ENCODE assay signal across 9 mouse cellular contexts in genomic region chr9:50745806-50746205, GRCm38 (mm10). TPM values are rescaled to one million over a fixed set of nuclear protein-coding genes. Genes with fewer than 3 reads are reported as not detected.
DNase-seq lines count a peak whose midpoint lies in the region; ATAC-seq lines count a peak whose summit lies in the region.
"Had no signal": no experiment of that assay in that cellular context is flagged by ENCODE, and none has a peak within 500 bp of the region (broad histone marks: within the 10 kb centered on the region; RNA-seq: fewer than 3 reads in every experiment).

No protein-coding gene starts in this region.

- H3K36me3 ChIP-seq in heart, embryonic 11.5 days (ENCODE audit: control insufficient read depth, insufficient read depth, low read length) = no peaks in the 10 kb centered on the region
- no peaks in the 10 kb centered on the region for H3K36me3 ChIP-seq in embryonic facial prominence, embryonic 12.5 days
- H3K36me3 ChIP-seq in intestine, embryonic 16.5 days (ENCODE audit: control insufficient read depth, insufficient read depth, low read length) = no peaks in the 10 kb centered on the region
- no peaks in the 10 kb centered on the region for H3K36me3 ChIP-seq in midbrain, embryonic 12.5 days

- H3K27ac ChIP-seq in heart, embryonic 11.5 days (ENCODE audit: low read depth, low read length) = peak overlapping the region; percentile 80
- peak overlapping the region; percentile 54; the same call in 1 of the 2 replicates for H3K27ac ChIP-seq in embryonic facial prominence, embryonic 12.5 days
- H3K27ac ChIP-seq in intestine, embryonic 16.5 days (ENCODE audit: low read length) = peak overlapping the region; percentile 93
- no peak overlapping the region for H3K27ac ChIP-seq in midbrain, embryonic 12.5 days (replicated peaks)

- peaks cover 14% of the 10 kb centered on the region; the same call in 1 of the 2 replicates for H3K4me1 ChIP-seq in heart, embryonic 11.5 days (ENCODE audit: control insufficient read depth, insufficient read depth, low read length)
- H3K4me1 ChIP-seq in embryonic facial prominence, embryonic 12.5 days = peaks cover 13% of the 10 kb centered on the region
- H3K4me1 ChIP-seq in intestine, embryonic 16.5 days (ENCODE audit: control insufficient read depth, insufficient read depth, low read length) = no peaks in the 10 kb centered on the region
- peaks cover 8% of the 10 kb centered on the region for H3K4me1 ChIP-seq in midbrain, embryonic 12.5 days

- peak overlapping the region; percentile 81 for H3K9ac ChIP-seq in heart, embryonic 11.5 days (ENCODE audit: low read depth, low read length)
- peak overlapping the region; percentile 30; the same call in 1 of the 2 replicates for H3K9ac ChIP-seq in embryonic facial prominence, embryonic 12.5 days
- peak overlapping the region; percentile 68 for H3K9ac ChIP-seq in intestine, embryonic 16.5 days (ENCODE audit: low read depth, low read length)
- peak overlapping the region; percentile 44 for H3K9ac ChIP-seq in midbrain, embryonic 12.5 days (replicated peaks)

- 12% methylated on average over 7 of the region's 7 CpGs for WGBS in heart, embryonic 11.5 days (ENCODE audit: insufficient replicate concordance)
- WGBS in embryonic facial prominence, embryonic 12.5 days = 10% methylated on average over 7 of the region's 7 CpGs
- 11% methylated on average over 7 of the region's 7 CpGs for WGBS in intestine, embryonic 16.5 days
- 13% methylated on average over 7 of the region's 7 CpGs for WGBS in midbrain, embryonic 12.5 days

- H3K4me2 ChIP-seq in heart, embryonic 11.5 days = peak overlapping the region; percentile 80
- H3K4me2 ChIP-seq in embryonic facial prominence, embryonic 12.5 days (replicated peaks) = peak overlapping the region; percentile 57
- peak overlapping the region; percentile 55 for H3K4me2 ChIP-seq in intestine, embryonic 16.5 days (ENCODE audit: low read depth, low read length)
- H3K4me2 ChIP-seq in midbrain, embryonic 12.5 days (replicated peaks) = peak overlapping the region; percentile 57

- no peak for DNase-seq in heart, adult 18-20 months
- DNase-seq in retina, postnatal 1 day = no peak
- DNase-seq in frontal cortex, postnatal 10 days (ENCODE audit: low spot score in 2 of 2) = no peak
- DNase-seq: cerebellum, adult 11-12 months had no signal

- H3K27me3 ChIP-seq in heart, embryonic 11.5 days (ENCODE audit: control insufficient read depth, insufficient read depth, low read length) = no peaks in the 10 kb centered on the region
- H3K27me3 ChIP-seq in embryonic facial prominence, embryonic 12.5 days = peaks cover 8% of the 10 kb centered on the region; the same call in 1 of the 2 replicates
- H3K27me3 ChIP-seq in intestine, embryonic 16.5 days (replicated peaks; ENCODE audit: control insufficient read depth, insufficient read depth, low read length) = no peaks in the 10 kb centered on the region
- peaks cover 23% of the 10 kb centered on the region for H3K27me3 ChIP-seq in midbrain, embryonic 12.5 days

- H3K4me3 ChIP-seq in heart, embryonic 11.5 days (ENCODE audit: low read depth, low read length) = peak overlapping the region; percentile 53
- peak overlapping the region; percentile 35 for H3K4me3 ChIP-seq in embryonic facial prominence, embryonic 12.5 days
- H3K4me3 ChIP-seq in intestine, embryonic 16.5 days (ENCODE audit: low read length) = peak overlapping the region; percentile 58
- H3K4me3 ChIP-seq in midbrain, embryonic 12.5 days = peak overlapping the region; percentile 33

- no peaks in the 10 kb centered on the region for H3K9me3 ChIP-seq in heart, embryonic 11.5 days (replicated peaks; ENCODE audit: control insufficient read depth, low read length)
- H3K9me3 ChIP-seq in embryonic facial prominence, embryonic 12.5 days = no peaks in the 10 kb centered on the region
- H3K9me3 ChIP-seq in intestine, embryonic 16.5 days (ENCODE audit: control insufficient read depth, low read length) = no peaks in the 10 kb centered on the region
- no peaks in the 10 kb centered on the region for H3K9me3 ChIP-seq in midbrain, embryonic 12.5 days

- ATAC-seq in heart, embryonic 11.5 days (replicated peaks; ENCODE audit: insufficient number of reproducible peaks, low FRiP score, low TSS enrichment) = no peak
- ATAC-seq in embryonic facial prominence, embryonic 12.5 days (ENCODE audit: insufficient number of reproducible peaks, insufficient read depth, low FRiP score, low TSS enrichment) = no peak
- ATAC-seq in intestine, embryonic 16.5 days = peak; percentile 72
- no peak for ATAC-seq in midbrain, embryonic 12.5 days (ENCODE audit: low FRiP score, low read depth)
- ATAC-seq in inflammation-experienced regulatory T-cells, adult 6 months = no peak

RNA-seq across cellular contexts. Expression of gene 2310030G06Rik, which starts 0.5 kb away (rescaled TPM):
- polyA plus RNA-seq in heart, embryonic 11.5 days (2014; fragmentation: Nextera tagmentation; extraction: Ambion mirVana) = 7.7 and 9.4 TPM in 2 replicates
- total RNA-seq in heart, adult 18-20 months (2021) = 1 to 10 TPM; 2.2 to 2.6 TPM
- 4.5 and 4.6 TPM in 2 replicates for polyA plus RNA-seq in embryonic facial prominence, embryonic 12.5 days (2016; fragmentation: Nextera tagmentation; extraction: Ambion mirVana)
- 21.3 and 23.5 TPM in 2 replicates for polyA plus RNA-seq in intestine, embryonic 16.5 days (2015; fragmentation: Nextera tagmentation; extraction: Ambion mirVana)
- polyA plus RNA-seq in midbrain, embryonic 12.5 days (2016; fragmentation: Nextera tagmentation; extraction: Ambion mirVana) = 0.42 and 0.56 TPM in 2 replicates
- not detected for polyA plus RNA-seq in inflammation-experienced regulatory T-cells, adult 6 months (2017; shearing (Covaris generic))

RNA-seq across cellular contexts. Expression of gene Cryab, which starts 5.3 kb away (rescaled TPM):
- 841 and 878 TPM in 2 replicates for polyA plus RNA-seq in heart, embryonic 11.5 days (2014; fragmentation: Nextera tagmentation; extraction: Ambion mirVana)
- total RNA-seq in heart, adult 18-20 months (2021) = 1,000 to 10,000 TPM; 3,376 to 3,486 TPM
- polyA plus RNA-seq in embryonic facial prominence, embryonic 12.5 days (2016; fragmentation: Nextera tagmentation; extraction: Ambion mirVana) = 25.4 and 36.0 TPM in 2 replicates
- polyA plus RNA-seq in intestine, embryonic 16.5 days (2015; fragmentation: Nextera tagmentation; extraction: Ambion mirVana) = 62.8 and 63.6 TPM in 2 replicates
- polyA plus RNA-seq in midbrain, embryonic 12.5 days (2016; fragmentation: Nextera tagmentation; extraction: Ambion mirVana) = 6.0 and 7.5 TPM in 2 replicates
- polyA plus RNA-seq in inflammation-experienced regulatory T-cells, adult 6 months (2017; shearing (Covaris generic)) = 1 to 10 TPM in 2 of 3 experiments, not detected in 1; 1.7 to 1.9 TPM

RNA-seq across cellular contexts. Expression of gene Hspb2, which starts 6.3 kb away (rescaled TPM):
- 319 and 338 TPM in 2 replicates for polyA plus RNA-seq in heart, embryonic 11.5 days (2014; fragmentation: Nextera tagmentation; extraction: Ambion mirVana)
- total RNA-seq in heart, adult 18-20 months (2021) = 100 to 1,000 TPM; 136 to 143 TPM
- 8.5 and 10.1 TPM in 2 replicates for polyA plus RNA-seq in embryonic facial prominence, embryonic 12.5 days (2016; fragmentation: Nextera tagmentation; extraction: Ambion mirVana)
- polyA plus RNA-seq in intestine, embryonic 16.5 days (2015; fragmentation: Nextera tagmentation; extraction: Ambion mirVana) = 5.0 TPM in 2 replicates
- polyA plus RNA-seq in midbrain, embryonic 12.5 days (2016; fragmentation: Nextera tagmentation; extraction: Ambion mirVana) = 0.48 TPM in 1 of 2 replicates, not detected in the other
- not detected for polyA plus RNA-seq in inflammation-experienced regulatory T-cells, adult 6 months (2017; shearing (Covaris generic))

RNA-seq across cellular contexts. Expression of gene Dixdc1, which starts 6.5 kb away (rescaled TPM):
- 7.3 and 7.5 TPM in 2 replicates for polyA plus RNA-seq in heart, embryonic 11.5 days (2014; fragmentation: Nextera tagmentation; extraction: Ambion mirVana)
- total RNA-seq in heart, adult 18-20 months (2021) = 1 to 10 TPM; 3.0 to 4.1 TPM
- 20.2 and 20.8 TPM in 2 replicates for polyA plus RNA-seq in embryonic facial prominence, embryonic 12.5 days (2016; fragmentation: Nextera tagmentation; extraction: Ambion mirVana)
- polyA plus RNA-seq in intestine, embryonic 16.5 days (2015; fragmentation: Nextera tagmentation; extraction: Ambion mirVana) = 4.8 TPM in 2 replicates
- 28.5 and 32.0 TPM in 2 replicates for polyA plus RNA-seq in midbrain, embryonic 12.5 days (2016; fragmentation: Nextera tagmentation; extraction: Ambion mirVana)
- polyA plus RNA-seq in inflammation-experienced regulatory T-cells, adult 6 months (2017; shearing (Covaris generic)) = 1 to 10 TPM in 2 of 3 experiments, not detected in 1; 1.4 to 1.9 TPM

RNA-seq across cellular contexts. Expression of gene Fdxacb1, which starts 22.2 kb away (rescaled TPM):
- 9.8 and 9.9 TPM in 2 replicates for polyA plus RNA-seq in heart, embryonic 11.5 days (2014; fragmentation: Nextera tagmentation; extraction: Ambion mirVana)
- total RNA-seq in heart, adult 18-20 months (2021) = 1 to 10 TPM; 4.1 to 5.8 TPM
- polyA plus RNA-seq in embryonic facial prominence, embryonic 12.5 days (2016; fragmentation: Nextera tagmentation; extraction: Ambion mirVana) = 10.5 and 12.5 TPM in 2 replicates
- 12.6 and 13.0 TPM in 2 replicates for polyA plus RNA-seq in intestine, embryonic 16.5 days (2015; fragmentation: Nextera tagmentation; extraction: Ambion mirVana)
- polyA plus RNA-seq in midbrain, embryonic 12.5 days (2016; fragmentation: Nextera tagmentation; extraction: Ambion mirVana) = 11.7 and 12.5 TPM in 2 replicates
- polyA plus RNA-seq in inflammation-experienced regulatory T-cells, adult 6 months (2017; shearing (Covaris generic)) = 10 to 100 TPM in 2 of 3 experiments, 1 to 10 TPM in 1; 9.9 to 11.1 (median 10.3) TPM

Comparison
In these comparisons a context has a peak if more than half of its experiments do, and no peak if none do; other contexts are left out.
1. H3K9ac ChIP-seq: peak in every context shown above with its lines; median percentile 81 in heart, embryonic 11.5 days; 68 in intestine, embryonic 16.5 days; 44 in midbrain, embryonic 12.5 days; 30 in embryonic facial prominence, embryonic 12.5 days.
2. RNA of gene Cryab, which starts 5.3 kb away (polyA plus RNA-seq): 841 to 878 TPM in heart, embryonic 11.5 days; 62.8 to 63.6 TPM in intestine, embryonic 16.5 days, 25.4 to 36.0 TPM in embryonic facial prominence, embryonic 12.5 days, 6.0 to 7.5 TPM in midbrain, embryonic 12.5 days and 1.7 to 1.9 TPM in inflammation-experienced regulatory T-cells, adult 6 months; every median in the first group is over 10 times any median in the second.
3. RNA of gene Hspb2, which starts 6.3 kb away (polyA plus RNA-seq): 319 to 338 TPM in heart, embryonic 11.5 days; 8.5 to 10.1 TPM in embryonic facial prominence, embryonic 12.5 days, 5.0 TPM in intestine, embryonic 16.5 days, 0.48 TPM in midbrain, embryonic 12.5 days and not detected in inflammation-experienced regulatory T-cells, adult 6 months; every median in the first group is over 10 times any median in the second.
4. Peak in every context shown above with its lines, with median percentiles within 50 percentile points of each other: H3K4me2 ChIP-seq and H3K4me3 ChIP-seq.